Mouse (Mus musculus): ENCODE data around the gene Rbm6. TPM values are rescaled to one million over a fixed set of nuclear protein-coding genes. Genes with fewer than 3 reads are reported as not detected.

Gene Rbm6
- polyA plus RNA-seq, 1 experiment from 2014 or later = 40.2 TPM

- no peak overlapping the region for H3K27ac ChIP-seq
Measured at GRCm38 (mm10) chr9:107908410-107909158, 35.5 kb upstream of the Rbm6 start.

DNA sequence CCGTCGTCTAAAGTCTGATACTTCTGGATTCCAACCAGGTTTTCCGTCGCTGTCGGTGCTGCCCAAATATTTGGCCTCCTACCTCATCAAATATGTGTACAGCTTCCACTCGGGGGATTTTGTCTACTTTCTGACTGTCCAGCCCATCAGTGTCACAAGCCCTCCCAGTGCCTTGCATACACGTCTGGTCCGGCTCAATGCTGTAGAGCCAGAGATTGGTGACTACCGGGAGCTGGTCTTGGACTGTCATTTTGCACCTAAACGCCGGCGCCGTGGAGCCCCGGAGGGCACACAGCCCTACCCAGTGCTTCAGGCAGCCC is 34.7 kb upstream of the Rbm6 start:
- no peak for TF ChIP-seq CTCF (IDR thresholded peaks at IDR 0.05; ENCODE audit: low read depth)
- DNase-seq (ENCODE audit: low spot score) (no peak), ATAC-seq (replicated peaks; ENCODE audit: low FRiP score, low read depth) (no peak)
- peak overlapping the region; percentile 75 for H3K4me2 ChIP-seq (ENCODE audit: low read length)
- peaks cover 16% of the 10 kb centered on the region for H3K4me1 ChIP-seq (replicated peaks; ENCODE audit: insufficient read depth, low read length)
- H3K9ac ChIP-seq (ENCODE audit: low read depth, low read length) = no peak overlapping the region
- WGBS = 79% methylated on average over 14 of the region's 14 CpGs
- H3K36me3 ChIP-seq (ENCODE audit: insufficient read depth, low read length) = no peaks in the 10 kb centered on the region; the same call in 1 of the 2 replicates
- no peak overlapping the region for H3K4me3 ChIP-seq (replicated peaks; ENCODE audit: low read depth, low read length)
- no peaks in the 10 kb centered on the region for H3K9me3 ChIP-seq (replicated peaks; ENCODE audit: low read length)
- H3K27me3 ChIP-seq (ENCODE audit: insufficient read depth, low read length) = no peaks in the 10 kb centered on the region
- H3K27ac ChIP-seq = no peak overlapping the region

More at GRCm38 (mm10) chr9:107908410-107909158, 35.5 kb upstream of the Rbm6 start:
- Histone ChIP-seq H3K9me3 (replicated peaks; ENCODE audit: low read length) (no peaks in the 10 kb centered on the region), H3K9ac (ENCODE audit: low read depth, low read length) (no peak overlapping the region), H3K36me3 (ENCODE audit: insufficient read depth, low read length) (no peaks in the 10 kb centered on the region), H3K27me3 (ENCODE audit: insufficient read depth, low read length) (no peaks in the 10 kb centered on the region), H3K4me1 (replicated peaks; ENCODE audit: insufficient read depth, low read length) (peaks cover 16% of the 10 kb centered on the region), H3K4me2 (ENCODE audit: low read length) (peak overlapping the region; percentile 33), H3K4me3 (replicated peaks; ENCODE audit: low read depth, low read length) (no peak overlapping the region; the same call in 1 of the 2 replicates)
- WGBS = 29% methylated on average over 18 of the region's 18 CpGs
- no peak for TF ChIP-seq CTCF (IDR thresholded peaks at IDR 0.05; ENCODE audit: low read depth)
- no peak for ATAC-seq (replicated peaks; ENCODE audit: low FRiP score, low read depth)
- DNase-seq (ENCODE audit: low spot score) = no peak

DNA sequence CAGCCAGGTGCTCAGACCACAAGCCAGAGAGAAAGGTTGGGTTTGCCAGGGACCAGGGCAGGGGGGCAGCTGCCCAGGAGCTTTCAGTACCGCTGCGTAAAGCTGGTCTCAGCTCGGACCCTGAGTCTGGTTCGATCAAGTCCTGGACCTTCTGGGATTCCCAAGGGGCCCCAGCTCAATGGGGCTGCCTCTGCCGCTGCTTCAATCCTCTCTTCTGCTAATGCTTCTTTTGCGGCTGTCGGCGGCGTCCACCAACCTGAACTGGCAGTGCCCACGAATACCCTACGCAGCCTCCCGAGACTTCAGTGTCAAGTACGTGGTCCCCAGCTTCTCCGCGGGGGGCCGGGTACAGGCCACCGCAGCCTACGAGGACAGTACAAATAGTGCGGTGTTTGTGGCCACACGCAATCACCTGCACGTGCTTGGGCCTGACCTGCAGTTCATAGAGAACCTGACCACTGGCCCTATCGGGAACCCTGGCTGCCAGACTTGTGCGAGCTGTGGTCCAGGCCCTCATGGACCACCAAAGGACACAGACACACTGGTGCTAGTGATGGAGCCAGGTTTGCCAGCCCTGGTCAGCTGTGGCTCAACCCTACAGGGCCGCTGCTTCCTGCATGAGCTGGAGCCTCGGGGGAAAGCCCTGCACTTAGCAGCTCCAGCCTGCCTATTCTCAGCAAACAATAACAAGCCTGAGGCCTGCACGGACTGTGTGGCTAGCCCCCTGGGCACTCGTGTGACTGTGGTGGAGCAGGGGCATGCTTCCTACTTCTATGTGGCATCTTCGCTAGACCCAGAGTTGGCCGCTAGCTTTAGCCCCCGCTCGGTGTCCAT is 34.1 kb upstream of the Rbm6 start:
- DNase-seq (ENCODE audit: low spot score) (no peak), ATAC-seq (replicated peaks; ENCODE audit: low FRiP score, low read depth) (no peak)
- peaks cover 3% of the 10 kb centered on the region; the same call in 1 of the 2 replicates for H3K36me3 ChIP-seq (ENCODE audit: insufficient read depth, low read length)
- H3K27ac ChIP-seq = peak overlapping the region; percentile 51; the same call in 1 of the 2 replicates
- no peak for TF ChIP-seq CTCF (IDR thresholded peaks at IDR 0.05; ENCODE audit: low read depth)
- H3K9ac ChIP-seq (ENCODE audit: low read depth, low read length) = peak overlapping the region; percentile 55; the same call in 1 of the 2 replicates
- 41% methylated on average over 31 of the region's 31 CpGs for WGBS
- no peaks in the 10 kb centered on the region for H3K9me3 ChIP-seq (replicated peaks; ENCODE audit: low read length)
- H3K4me1 ChIP-seq (replicated peaks; ENCODE audit: insufficient read depth, low read length) = peaks cover 16% of the 10 kb centered on the region
- peak overlapping the region; percentile 35 for H3K4me3 ChIP-seq (replicated peaks; ENCODE audit: low read depth, low read length)
- H3K27me3 ChIP-seq (ENCODE audit: insufficient read depth, low read length) = no peaks in the 10 kb centered on the region
- peak overlapping the region; percentile 75 for H3K4me2 ChIP-seq (ENCODE audit: low read length)

- no peaks in the 10 kb centered on the region for H3K27me3 ChIP-seq (ENCODE audit: insufficient read depth, low read length)
- H3K4me1 ChIP-seq (replicated peaks; ENCODE audit: insufficient read depth, low read length) = peaks cover 16% of the 10 kb centered on the region
- ATAC-seq (replicated peaks; ENCODE audit: low FRiP score, low read depth) = peak; percentile 78
Measured at GRCm38 (mm10) chr9:107906252-107906966, 33.4 kb upstream of the Rbm6 start, which contains the start of gene Mst1r. Gene Mst1r, plus strand, starts transcription at chr9:107906873.

DNA sequence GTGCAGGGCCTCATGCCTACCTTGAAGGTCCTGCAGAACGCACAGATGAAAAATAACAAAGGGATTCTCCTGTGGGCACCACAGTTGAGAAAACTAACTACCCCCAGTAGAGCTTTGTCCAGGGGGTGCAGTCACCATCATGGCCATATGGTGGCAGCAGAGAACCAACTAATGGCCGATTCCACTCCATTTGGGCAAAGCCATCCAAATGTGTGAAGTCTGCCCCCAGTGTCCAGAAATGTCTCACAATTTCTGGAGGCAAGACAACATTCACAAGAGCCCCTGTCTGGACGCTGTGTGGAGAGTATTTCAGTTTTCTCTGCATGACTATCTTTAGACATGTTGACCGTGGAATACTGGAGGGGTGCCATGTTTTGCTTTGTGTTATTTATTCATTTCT is 31.7 kb upstream of the Rbm6 start:
- Histone ChIP-seq H3K9me3 (replicated peaks; ENCODE audit: low read length) (no peaks in the 10 kb centered on the region), H3K36me3 (ENCODE audit: insufficient read depth, low read length) (peaks cover 3% of the 10 kb centered on the region; the same call in 1 of the 2 replicates), H3K4me1 (replicated peaks; ENCODE audit: insufficient read depth, low read length) (peaks cover 16% of the 10 kb centered on the region), H3K4me2 (ENCODE audit: low read length) (no peak overlapping the region), H3K9ac (ENCODE audit: low read depth, low read length) (no peak overlapping the region), H3K4me3 (replicated peaks; ENCODE audit: low read depth, low read length) (no peak overlapping the region), H3K27ac (no peak overlapping the region), H3K27me3 (ENCODE audit: insufficient read depth, low read length) (no peaks in the 10 kb centered on the region)
- peak; percentile 94 for DNase-seq (ENCODE audit: low spot score)
- WGBS = 3% methylated on average over 4 of the region's 4 CpGs
- peak; percentile 17; the same call in 1 of the 2 replicates for ATAC-seq (replicated peaks; ENCODE audit: low FRiP score, low read depth)
- TF ChIP-seq CTCF (IDR thresholded peaks at IDR 0.05; ENCODE audit: low read depth) = peak; percentile 99

More at GRCm38 (mm10) chr9:107906252-107906966, 33.4 kb upstream of the Rbm6 start, which contains the start of gene Mst1r:
- Histone ChIP-seq H3K36me3 (ENCODE audit: insufficient read depth, low read length) (peaks cover 3% of the 10 kb centered on the region; the same call in 1 of the 2 replicates), H3K9ac (ENCODE audit: low read depth, low read length) (peak within 1 kb of the TSS; percentile 55; the same call in 1 of the 2 replicates), H3K9me3 (replicated peaks; ENCODE audit: low read length) (no peaks in the 10 kb centered on the region), H3K27ac (peak within 1 kb of the TSS; percentile 51; the same call in 1 of the 2 replicates), H3K4me3 (replicated peaks; ENCODE audit: low read depth, low read length) (peak within 1 kb of the TSS; percentile 35), H3K4me2 (ENCODE audit: low read length) (peak within 1 kb of the TSS; percentile 75)
- DNase-seq (ENCODE audit: low spot score) = peak; percentile 89
- 7% methylated on average over 18 of the region's 19 CpGs for WGBS
- TF ChIP-seq CTCF (IDR thresholded peaks at IDR 0.05; ENCODE audit: low read depth) = 0 out of 2 replicates have a peak, but pooled peaks have one; percentile 15

All from kidney, postnatal 0 days (tissue).